Mouse (Mus musculus) ES-Bruce4 (cell line): ENCODE measurements around the gene Zfp423. TPM values are rescaled to one million over a fixed set of nuclear protein-coding genes. Genes with fewer than 3 reads are reported as not detected.

Experiments used
- H3K27ac ChIP-seq: 2 replicates; pipeline ENCODE4 v1.5.1; 2012; ENCODE audit warnings: low read length, inconsistent platforms; ENCODE audit not compliant: insufficient read depth
- H3K27me3 ChIP-seq: 2 replicates; pipeline ENCODE4 v1.6.1; 2012; ENCODE audit warnings: mild to moderate bottlenecking, low read length, inconsistent platforms; ENCODE audit not compliant: control insufficient read depth, poor library complexity, insufficient read depth, severe bottlenecking
- H3K36me3 ChIP-seq: 2 replicates; pipeline ENCODE4 v1.6.1; 2012; ENCODE audit warnings: inconsistent platforms, mild to moderate bottlenecking, low read length, moderate library complexity; ENCODE audit not compliant: control insufficient read depth, poor library complexity, insufficient read depth, severe bottlenecking
- H3K4me1 ChIP-seq: one replicate; pipeline ENCODE4 v1.8.1; 2011; ENCODE audit warnings: low read length; ENCODE audit not compliant: control insufficient read depth, insufficient read depth
- H3K4me3 ChIP-seq: 2 replicates; pipeline ENCODE4 v1.5.1; 2011; ENCODE audit warnings: low read depth, mild to moderate bottlenecking, low read length
- H3K9ac ChIP-seq: 2 replicates; pipeline ENCODE4 v1.6.1; 2012; ENCODE audit warnings: low read depth, mild to moderate bottlenecking, inconsistent platforms; ENCODE audit not compliant: poor library complexity, severe bottlenecking
- H3K9me3 ChIP-seq: replicated peaks from 2 replicates; pipeline ENCODE4 v1.6.1; 2012; ENCODE audit warnings: mild to moderate bottlenecking, low read length, inconsistent platforms; ENCODE audit not compliant: control insufficient read depth, poor library complexity, insufficient read depth, severe bottlenecking
- CTCF ChIP-seq: IDR thresholded peaks from one replicate; pipeline ENCODE4 v1.8.1; 2011; ENCODE audit warnings: low read depth, low read length
- EP300 ChIP-seq: IDR thresholded peaks from 2 replicates; pipeline ENCODE4 v1.6.1; 2011; ENCODE audit warnings: low read depth, low read length; ENCODE audit not compliant: insufficient read depth
- POLR2A ChIP-seq: IDR thresholded peaks from one replicate; pipeline ENCODE4 v1.8.1; 2011; ENCODE audit warnings: low read length; ENCODE audit not compliant: insufficient read depth
- polyA plus RNA-seq: library from polyadenylated mRNA; stranded (reverse); fragments of >200 nt; gene quantifications from 2 replicates; pipeline ENCODE4 v1.2.4, GENCODE M21; 2011; ENCODE audit warnings: low read depth; ENCODE audit not compliant: missing spikeins, insufficient read depth, insufficient read length

Zfp423 gene
- polyA plus RNA-seq, 1 experiment, result 14.4 TPM

DNA sequence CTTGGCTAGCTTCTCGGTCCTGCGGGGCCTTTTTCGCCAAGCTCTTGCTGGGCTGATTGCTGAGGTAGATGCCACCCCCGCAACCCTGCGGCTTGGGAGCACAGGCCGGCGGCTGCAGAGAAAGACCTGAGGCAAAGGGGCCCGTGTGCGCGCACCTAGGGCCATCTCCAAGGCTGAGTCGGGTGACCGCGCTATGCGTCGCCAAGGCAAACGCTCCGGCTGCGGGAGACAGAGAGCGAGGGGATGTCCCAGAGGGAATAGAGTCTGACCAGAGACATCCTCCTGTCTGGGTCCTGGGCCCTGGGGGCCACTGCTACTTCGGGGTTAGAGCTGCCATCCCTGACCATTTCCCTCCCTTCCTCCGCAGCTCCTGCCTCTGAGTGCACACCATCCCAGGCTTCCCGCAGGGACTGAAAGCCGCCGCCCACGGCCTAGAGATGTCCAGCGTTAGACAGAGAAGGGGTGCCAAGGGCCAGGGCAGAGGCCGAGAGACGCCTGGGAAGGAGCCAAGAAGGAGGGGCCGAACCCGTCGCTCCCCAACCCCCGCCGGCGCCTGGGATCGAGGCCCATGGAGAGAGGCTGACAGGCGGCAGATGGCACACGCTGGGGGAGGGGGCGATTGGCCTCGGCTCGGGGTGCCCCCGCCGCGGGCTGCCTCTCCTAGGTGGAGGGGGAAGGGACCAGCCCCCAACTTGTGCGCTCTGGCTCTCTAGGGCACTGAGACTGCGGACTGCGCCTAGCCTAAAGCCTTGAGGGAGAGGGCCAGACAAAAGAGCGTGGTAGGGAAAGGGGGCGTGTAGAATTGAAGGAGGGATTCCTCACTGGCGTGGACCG is 2.5 kb upstream of the Zfp423 start:
- Histone ChIP-seq H3K36me3 (no peaks in the 10 kb centered on the region), H3K4me1 (no peaks in the 10 kb centered on the region), H3K27ac (no peak overlapping the region), H3K9ac (peak overlapping the region; percentile 45), H3K27me3 (peaks cover 5% of the 10 kb centered on the region; the same call in 1 of the 2 replicates), H3K9me3 (no peaks in the 10 kb centered on the region), H3K4me3 (peak overlapping the region; percentile 52)
- no peak for TF ChIP-seq POLR2A

DNA sequence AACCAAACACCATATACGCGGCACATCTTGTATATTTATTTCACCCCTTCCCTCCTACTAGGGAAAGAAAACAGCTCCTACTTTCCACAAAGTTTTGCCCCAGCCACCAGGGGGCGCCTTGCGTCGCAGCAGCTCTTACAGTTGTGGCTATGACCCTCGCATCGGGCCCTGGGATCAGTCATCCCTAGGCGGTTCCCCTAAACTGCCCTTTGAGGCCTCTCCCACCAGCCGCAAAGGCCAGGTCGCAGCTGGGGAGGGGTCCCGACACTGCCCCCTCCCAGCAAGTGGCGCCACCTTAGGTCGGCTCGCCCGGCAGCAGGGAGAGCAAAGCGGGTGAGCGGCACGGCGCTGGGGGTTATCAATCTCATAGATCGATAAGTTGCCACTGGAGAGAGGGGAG is 1.7 kb upstream of the Zfp423 start:
- Histone ChIP-seq H3K9me3 (no peaks in the 10 kb centered on the region), H3K27ac (no peak overlapping the region), H3K36me3 (no peaks in the 10 kb centered on the region), H3K4me1 (no peaks in the 10 kb centered on the region), H3K9ac (peak overlapping the region; percentile 100), H3K4me3 (peak overlapping the region; percentile 10; the same call in 1 of the 2 replicates), H3K27me3 (peaks cover 5% of the 10 kb centered on the region; the same call in 1 of the 2 replicates)
- TF ChIP-seq CTCF (peak; percentile 65), EP300 (no peak)

DNA sequence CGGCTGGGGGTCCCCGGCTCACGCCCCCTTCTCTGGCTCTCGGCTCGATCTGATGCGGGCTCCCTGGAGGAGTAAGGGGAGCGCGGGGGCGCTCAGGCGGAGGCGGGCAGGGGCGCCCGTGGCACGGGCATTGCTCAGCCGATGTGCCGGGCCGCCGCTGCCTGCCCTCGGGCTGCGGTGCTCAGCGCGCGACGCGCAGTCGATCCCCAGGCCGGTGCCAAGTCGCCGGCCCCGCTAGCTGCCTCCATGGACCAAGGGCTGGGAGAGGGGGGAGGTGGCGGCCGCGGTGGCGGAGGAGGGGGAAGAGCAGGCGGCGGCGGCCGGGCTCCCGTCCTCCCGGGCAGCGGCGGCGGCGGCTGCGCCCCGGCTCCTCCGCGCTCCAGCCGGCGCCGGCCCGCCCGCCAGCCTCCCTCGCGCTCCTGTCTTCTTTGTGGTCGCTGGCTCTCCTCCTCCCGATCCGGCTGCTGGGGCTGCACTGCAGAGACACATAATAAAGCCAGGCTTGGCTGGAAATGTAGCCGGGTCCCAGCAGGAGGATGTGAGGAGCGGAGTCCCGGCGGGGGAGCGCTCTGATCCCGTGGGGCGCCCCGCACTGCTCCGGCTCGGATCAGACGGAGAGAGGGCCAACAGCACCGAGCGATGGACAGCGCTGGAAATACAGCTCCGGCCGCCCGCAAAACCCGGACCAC is 810 bp upstream of the Zfp423 start:
- Histone ChIP-seq H3K4me1 (no peaks in the 10 kb centered on the region), H3K9ac (peak overlapping the region; percentile 100), H3K4me3 (peak overlapping the region; percentile 84), H3K27ac (no peak overlapping the region), H3K27me3 (peaks cover 5% of the 10 kb centered on the region; the same call in 1 of the 2 replicates), H3K36me3 (no peaks in the 10 kb centered on the region), H3K9me3 (no peaks in the 10 kb centered on the region)
- TF ChIP-seq EP300 (no peak), CTCF (peak; percentile 19), POLR2A (no peak)

DNA sequence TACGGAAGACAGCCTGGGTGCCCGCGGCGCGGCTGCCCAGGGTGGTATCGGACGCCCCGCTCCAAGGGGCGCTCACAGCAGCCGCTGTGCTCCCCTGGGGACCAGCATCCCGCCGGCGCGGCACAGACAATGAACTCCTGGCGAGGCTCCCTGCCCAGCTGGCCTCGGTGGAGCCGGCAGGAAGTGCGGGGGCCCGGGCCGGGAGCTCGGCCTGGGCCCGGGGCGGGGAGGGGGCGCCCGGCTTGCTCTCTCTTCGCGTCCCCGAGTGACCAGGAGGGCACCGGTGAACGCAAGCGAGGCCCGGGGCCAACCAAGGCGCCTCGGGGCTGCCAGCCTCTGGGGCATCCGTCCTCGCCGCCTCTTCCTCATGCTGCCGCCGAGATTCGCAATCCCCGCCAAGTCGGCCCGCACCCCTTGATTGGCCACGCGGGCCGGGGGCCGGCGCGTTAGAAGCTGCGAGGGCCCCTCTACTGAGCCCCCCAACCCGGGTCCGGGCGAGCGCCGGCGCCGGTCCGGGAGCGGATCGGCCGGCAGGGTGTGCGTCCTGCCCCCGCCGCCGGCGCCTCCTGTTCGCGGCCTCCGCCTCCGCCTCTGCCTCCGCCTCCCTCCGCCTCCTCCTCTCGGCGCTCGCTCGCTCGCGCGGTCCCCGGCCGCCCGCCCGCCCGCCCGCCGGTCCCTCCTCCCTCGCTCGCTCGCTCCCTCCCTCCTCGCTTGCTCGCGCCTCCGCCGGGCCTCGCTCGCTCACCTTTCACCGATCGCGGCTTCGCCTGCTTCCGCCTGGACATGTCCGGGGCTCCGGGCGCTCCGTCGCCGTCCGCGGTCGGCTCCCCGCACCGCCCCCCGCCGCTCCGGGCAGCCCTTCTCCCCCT is 710 bp downstream of the Zfp423 start:
- H3K9ac ChIP-seq, result peak overlapping the region; percentile 100
- no peaks in the 10 kb centered on the region for H3K4me1 ChIP-seq
- peaks cover 5% of the 10 kb centered on the region; the same call in 1 of the 2 replicates for H3K27me3 ChIP-seq
- H3K36me3 ChIP-seq, result no peaks in the 10 kb centered on the region
- H3K9me3 ChIP-seq, result no peaks in the 10 kb centered on the region
- H3K27ac ChIP-seq, result no peak overlapping the region
- H3K4me3 ChIP-seq, result peak overlapping the region; percentile 69
- TF ChIP-seq POLR2A (no peak), CTCF (no peak), EP300 (no peak)

DNA sequence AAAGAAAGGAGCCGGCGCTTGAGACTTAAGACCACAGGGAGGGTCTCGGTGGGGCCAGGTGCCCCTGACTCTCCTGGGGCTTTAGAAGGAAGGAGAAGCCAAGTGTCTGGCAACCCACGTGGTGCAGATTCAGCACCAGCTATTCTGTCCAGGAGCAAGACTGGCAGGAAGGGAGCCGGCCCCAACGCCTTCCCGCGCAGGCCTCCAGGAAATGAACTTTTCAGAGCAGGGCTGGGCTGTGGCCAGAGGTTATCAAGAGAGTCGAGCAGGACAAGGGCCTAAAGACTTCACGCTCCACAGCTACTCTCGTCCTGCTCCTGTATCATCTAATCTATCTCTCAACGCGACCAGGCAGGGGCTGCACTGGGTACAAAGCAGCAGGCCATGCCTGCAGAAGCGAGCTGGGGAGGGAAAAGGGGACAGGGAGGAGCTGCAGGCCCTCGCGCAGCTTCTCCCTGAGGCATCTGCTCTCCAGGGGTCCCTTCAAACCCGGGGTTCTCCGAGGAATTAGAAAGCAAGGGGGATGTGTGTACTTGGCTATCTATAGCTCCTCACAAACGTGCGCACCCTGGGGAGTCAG is 1.4 kb downstream of the Zfp423 start:
- H3K4me1 ChIP-seq, result no peaks in the 10 kb centered on the region
- peaks cover 5% of the 10 kb centered on the region; the same call in 1 of the 2 replicates for H3K27me3 ChIP-seq
- H3K36me3 ChIP-seq, result no peaks in the 10 kb centered on the region
- no peak for TF ChIP-seq POLR2A
- no peak for TF ChIP-seq EP300
- no peak for TF ChIP-seq CTCF
- peak overlapping the region; percentile 100 for H3K9ac ChIP-seq
- H3K4me3 ChIP-seq, result peak overlapping the region; percentile 69
- no peak overlapping the region for H3K27ac ChIP-seq
- H3K9me3 ChIP-seq, result no peaks in the 10 kb centered on the region
